Mouse (Mus musculus) gastrocnemius, postnatal 36 days (tissue): ENCODE data around the gene Asb14. TPM values are rescaled to one million over a fixed set of nuclear protein-coding genes. Genes with fewer than 3 reads are reported as not detected.
"Not testable (repeated sequence)": the region's sequence is repeated elsewhere in the genome, so short reads cannot be mapped to it uniquely, and the experiment has no call there.

Experiments
- DNase-seq, 2 experiments: peaks; one replicate each; pipeline ENCODE4 v3.0.0; 2022
- intact Hi-C: fragments of 180-260 bp; cut with DNase I; formaldehyde crosslinking; loops from one replicate; pipeline ENCODE4 v1.15.1; 2025
- long read RNA-seq, 2 experiments: library from polyadenylated mRNA; stranded (forward); transcript quantifications; one replicate each; pipeline ENCODE4 v2.0.0; 2021
- total RNA-seq, 2 experiments: library from RNA; stranded (reverse); gene quantifications; 2 replicates each; pipeline ENCODE4 v1.2.3; 2021

Gene Asb14
- total RNA-seq: 10 to 100 TPM; 86.5 to 96.4 TPM
- long read RNA-seq, experiment 1, transcript Asb14-201 (10 exons, 2,062 nt): major isoform, 30 of 72 reads
- long read RNA-seq, experiment 1, partial matches to known transcripts: 18 of 72 reads
- long read RNA-seq, experiment 1, other reads (novel, unspliced or antisense): 23 of 72 reads
- long read RNA-seq, experiment 2, transcript Asb14-201 (10 exons, 2,062 nt): major isoform, 45 of 105 reads
- long read RNA-seq, experiment 2, partial matches to known transcripts: 14 of 105 reads
- long read RNA-seq, experiment 2, other reads (novel, unspliced or antisense): 45 of 105 reads

DNA sequence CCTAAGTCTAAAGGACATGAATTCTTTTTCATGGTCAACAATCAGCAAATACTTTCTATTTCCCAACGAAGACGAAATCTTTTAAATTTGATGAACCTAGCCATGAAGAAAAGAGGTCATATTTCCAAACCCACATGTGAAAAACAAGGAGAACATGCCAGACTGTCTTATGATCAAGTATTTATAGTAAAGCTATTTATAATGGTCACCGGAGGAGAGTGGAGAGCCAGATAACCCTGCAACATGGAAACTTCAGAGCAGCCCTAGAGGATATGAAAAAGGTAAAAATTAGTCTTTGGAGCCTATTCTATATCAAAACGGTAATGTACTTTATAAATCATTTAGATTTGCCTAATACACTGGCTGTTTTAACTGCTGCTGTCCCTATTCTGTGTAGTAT lies at the start of gene Asb14:
Asb14 (plus strand) TSS at position 166 of the 400 bp plus-strand sequence.
- no peak for DNase-seq
- intact Hi-C loops: no loop called here

DNA sequence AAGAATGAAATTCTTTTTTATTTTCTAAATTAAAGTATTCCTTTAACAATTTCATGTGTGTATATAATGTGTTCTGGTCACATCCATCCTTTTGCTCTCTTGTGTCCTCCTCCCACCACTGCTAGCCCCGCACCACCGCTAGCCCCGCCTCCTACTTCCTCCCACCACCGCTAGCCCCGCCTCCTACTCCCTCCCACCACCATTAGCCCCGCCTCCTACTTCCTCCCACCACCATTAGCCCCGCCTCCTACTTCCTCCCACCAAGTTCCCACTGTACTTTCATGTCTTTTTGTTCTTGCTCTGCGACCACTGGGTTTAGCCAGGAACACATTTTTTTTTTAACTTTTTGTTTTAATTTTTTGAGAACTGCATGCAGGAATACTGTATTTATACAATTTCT lies 41.3 kb upstream of the Asb14 start:
- no peak for DNase-seq
- intact Hi-C loops: no loop called here

DNA sequence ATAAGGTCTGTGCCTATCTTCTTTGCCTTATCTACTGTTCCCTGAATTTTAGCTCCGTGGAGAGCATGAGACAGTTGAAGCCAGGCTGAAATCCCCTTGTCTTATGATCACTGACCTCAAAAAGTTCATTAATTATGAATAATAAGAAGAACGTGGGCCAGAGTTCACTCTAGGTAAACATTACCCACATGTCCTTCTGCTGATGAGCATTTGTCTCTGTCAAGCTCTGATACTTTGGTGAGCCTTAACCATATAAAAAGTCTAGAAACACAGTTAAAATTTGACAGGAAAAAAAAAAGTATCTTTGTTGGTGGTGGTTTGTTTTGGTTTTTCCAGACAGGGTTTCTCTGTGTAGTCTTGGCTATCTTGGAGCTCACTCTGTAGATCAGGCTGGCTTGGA lies 40.3 kb upstream of the Asb14 start:
- intact Hi-C loops: no loop called here
- DNase-seq: no peak

DNA sequence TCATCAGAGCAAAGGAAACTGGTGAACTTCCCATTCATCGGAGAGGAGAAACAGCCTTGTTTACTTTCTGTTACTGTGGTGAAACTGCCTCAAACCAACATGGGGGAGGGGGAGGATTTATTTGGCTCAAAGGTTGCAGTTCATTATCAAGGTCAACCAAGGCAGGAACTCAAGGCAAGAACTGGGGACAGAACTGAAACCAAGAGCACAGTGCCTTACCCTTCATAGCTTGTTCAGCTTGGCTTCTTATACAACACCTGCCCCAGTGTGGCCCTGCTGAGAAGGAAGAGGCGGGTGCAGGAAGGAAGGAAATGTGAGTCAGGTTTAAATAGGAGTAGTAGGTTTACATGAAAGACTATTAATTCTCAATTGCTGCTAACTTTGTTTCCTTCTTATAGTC lies 36.0 kb upstream of the Asb14 start:
- intact Hi-C loops: no loop called here
- DNase-seq: no peak

DNA sequence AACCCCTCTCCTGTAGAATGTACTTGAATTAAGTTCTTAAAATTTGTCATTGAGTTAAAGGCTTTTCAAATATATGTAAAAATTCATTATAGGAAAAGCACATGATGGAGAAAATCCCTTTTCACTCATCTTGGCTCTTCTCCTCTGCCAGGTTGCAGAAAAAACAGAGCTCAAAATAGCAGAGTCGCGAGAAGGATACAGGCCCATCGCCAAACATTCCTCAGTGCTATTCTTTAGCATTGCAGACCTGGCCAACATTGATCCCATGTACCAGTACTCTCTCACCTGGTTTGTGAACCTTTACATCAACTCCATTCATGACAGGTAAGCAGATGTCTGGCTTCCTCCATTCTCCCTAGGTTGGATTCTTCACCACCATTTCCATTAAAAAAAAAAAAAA lies 35.3 kb upstream of the Asb14 start:
- no peak for DNase-seq
- intact Hi-C loops: no loop called here

GRCm38 (mm10) chr14:26867356-26867755 lies 27.0 kb upstream of the Asb14 start:
- intact Hi-C loops: no loop called here
- DNase-seq: no peak

DNA sequence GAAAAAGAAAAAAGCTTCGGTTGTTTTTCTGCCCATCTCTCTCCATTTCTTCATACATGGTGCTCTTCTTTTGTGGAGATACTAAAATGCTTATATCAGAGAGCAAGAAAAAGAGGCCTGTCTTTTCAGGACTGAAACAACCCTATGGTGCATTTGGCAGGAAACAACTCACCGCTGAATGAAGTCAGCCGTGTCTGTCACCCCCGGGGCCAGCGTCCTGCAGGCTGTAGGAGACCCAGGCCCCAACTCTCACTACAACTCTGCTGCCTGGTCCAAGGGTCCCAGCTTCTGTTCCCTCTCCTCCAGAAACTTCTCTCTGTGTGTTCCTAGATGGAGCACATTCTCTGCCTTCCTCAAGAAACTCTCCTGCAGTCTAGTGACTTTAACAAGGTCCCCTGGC lies 26.1 kb upstream of the Asb14 start:
- intact Hi-C loops: no loop called here
- no peak for DNase-seq

DNA sequence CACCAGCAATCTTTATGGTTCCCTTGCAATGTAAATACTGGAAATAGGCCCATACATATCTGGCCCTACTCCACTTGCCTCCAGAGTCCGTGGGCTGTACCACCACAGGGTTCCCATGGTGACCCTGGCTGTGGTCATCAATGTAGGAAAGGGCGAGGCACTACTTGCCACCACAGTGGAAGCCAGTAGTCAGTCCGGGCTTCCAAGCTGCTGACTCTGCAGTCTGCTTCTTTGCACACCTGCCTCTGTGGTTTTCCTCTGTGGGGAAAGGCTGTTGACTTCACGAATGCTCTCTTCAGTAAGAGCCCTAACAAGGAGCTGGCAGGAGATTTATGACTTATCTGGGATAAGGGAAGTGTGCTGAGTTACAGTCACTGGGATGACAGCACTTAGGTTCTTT lies 15.6 kb upstream of the Asb14 start:
- no peak for DNase-seq
- intact Hi-C loops: no loop called here

- no peak for DNase-seq
- intact Hi-C loops: loop anchor here (10.0 kb wide), 1 partner anchor 415 kb away; no protein-coding TSS in a partner anchor
These were observed 14.4 kb upstream of the Asb14 start for GRCm38 (mm10) chr14:26879976-26880375.

GRCm38 (mm10) chr14:26881700-26882099 lies 12.7 kb upstream of the Asb14 start:
- DNase-seq: no peak
- intact Hi-C loops: loop anchor here (10.0 kb wide), 1 partner anchor 417 kb away; no protein-coding TSS in a partner anchor

DNA sequence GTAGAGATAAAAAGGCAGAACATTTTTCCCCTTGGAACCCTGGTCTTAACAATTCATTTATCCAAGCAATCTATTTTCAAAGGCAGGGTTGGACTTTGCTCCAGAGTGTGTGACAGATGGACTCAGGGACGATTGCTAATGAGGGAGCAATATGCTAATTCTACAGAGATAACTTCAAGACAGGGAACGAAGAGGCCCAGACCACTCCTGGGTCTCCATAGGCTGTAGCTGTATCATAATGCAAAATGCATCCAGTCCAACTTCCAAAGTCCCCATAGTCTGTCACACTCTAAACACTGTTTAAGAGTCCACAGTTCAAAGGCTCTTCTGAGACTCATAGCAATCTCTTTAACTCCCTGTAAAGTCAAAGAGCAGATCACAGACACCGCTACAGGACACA lies 7.1 kb upstream of the Asb14 start:
- DNase-seq: no peak
- intact Hi-C loops: loop anchor here (10.0 kb wide), 1 partner anchor 422 kb away; no protein-coding TSS in a partner anchor

- intact Hi-C loops: no loop called here
These were observed 3.6 kb upstream of the Asb14 start for GRCm38 (mm10) chr14:26890777-26891176.

GRCm38 (mm10) chr14:26899490-26899889 lies 5.1 kb downstream of the Asb14 start:
- intact Hi-C loops: no loop called here
- no peak for DNase-seq

More at GRCm38 (mm10) chr14:26890777-26891176, 3.6 kb upstream of the Asb14 start:
- DNase-seq: no peak

DNA sequence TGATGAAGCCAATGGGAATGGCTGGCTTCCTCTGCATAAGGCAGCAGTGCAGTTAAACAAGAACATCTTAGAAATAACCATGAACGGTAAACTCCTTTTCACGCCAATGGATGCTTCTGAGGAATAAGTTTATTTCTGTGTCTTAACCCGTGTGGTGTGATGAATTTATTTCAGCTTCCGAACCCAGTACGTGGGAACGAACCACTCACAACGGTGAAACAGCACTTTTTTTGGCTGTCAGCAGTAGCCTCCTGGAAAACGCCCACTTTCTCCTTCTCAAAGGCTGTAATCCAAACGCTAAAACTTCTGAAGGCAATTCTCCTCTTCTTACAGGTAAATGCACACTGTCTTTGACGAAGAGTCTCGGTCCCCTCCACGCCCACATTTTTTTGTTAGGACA lies 6.5 kb downstream of the Asb14 start:
- intact Hi-C loops: no loop called here
- no peak for DNase-seq

GRCm38 (mm10) chr14:26907401-26907800 lies 13.0 kb downstream of the Asb14 start:
- intact Hi-C loops: no loop called here
- DNase-seq: no peak

DNA sequence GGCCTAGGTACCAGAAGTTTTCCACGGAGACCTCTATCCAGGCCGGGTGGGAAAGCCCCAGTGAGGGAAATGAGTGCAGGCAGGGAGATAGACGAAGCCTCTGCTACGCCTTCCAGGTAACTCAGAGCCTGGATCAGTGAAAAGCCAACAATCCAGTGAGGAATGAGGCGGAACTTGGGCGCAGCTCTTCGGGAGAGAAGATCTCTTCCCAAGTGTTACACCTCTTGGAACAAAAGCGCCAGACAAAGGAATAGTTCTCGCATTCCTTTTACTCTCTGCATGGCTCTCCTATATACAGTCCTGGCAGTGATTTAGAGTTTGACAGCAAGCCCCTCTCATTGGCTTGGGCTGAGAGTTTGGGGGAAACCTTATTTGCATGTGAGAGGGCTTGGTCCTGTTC lies 16.1 kb downstream of the Asb14 start:
- intact Hi-C loops, DNase-seq: not testable (repeated sequence)

GRCm38 (mm10) chr14:26911201-26911600 lies 16.8 kb downstream of the Asb14 start:
- intact Hi-C loops: no loop called here
- DNase-seq: no peak

GRCm38 (mm10) chr14:26911826-26912225 lies 17.5 kb downstream of the Asb14 start:
- no peak for DNase-seq
- intact Hi-C loops: no loop called here

GRCm38 (mm10) chr14:26913681-26914268 lies 19.4 kb downstream of the Asb14 start:
- DNase-seq: no peak
- intact Hi-C loops: no loop called here

- no peak for DNase-seq
These were observed 25.0 kb downstream of the Asb14 start for GRCm38 (mm10) chr14:26919310-26919709.

GRCm38 (mm10) chr14:26923702-26924421 lies 29.5 kb downstream of the Asb14 start:
- intact Hi-C loops: no loop called here
- no peak for DNase-seq

More at GRCm38 (mm10) chr14:26919310-26919709, 25.0 kb downstream of the Asb14 start:
- intact Hi-C loops: no loop called here
